Mouse (Mus musculus): Measurements from ENCODE around the gene Sod2.
"Not testable (repeated sequence)": the region's sequence is repeated elsewhere in the genome, so short reads cannot be mapped to it uniquely, and the experiment has no call there.

DNA sequence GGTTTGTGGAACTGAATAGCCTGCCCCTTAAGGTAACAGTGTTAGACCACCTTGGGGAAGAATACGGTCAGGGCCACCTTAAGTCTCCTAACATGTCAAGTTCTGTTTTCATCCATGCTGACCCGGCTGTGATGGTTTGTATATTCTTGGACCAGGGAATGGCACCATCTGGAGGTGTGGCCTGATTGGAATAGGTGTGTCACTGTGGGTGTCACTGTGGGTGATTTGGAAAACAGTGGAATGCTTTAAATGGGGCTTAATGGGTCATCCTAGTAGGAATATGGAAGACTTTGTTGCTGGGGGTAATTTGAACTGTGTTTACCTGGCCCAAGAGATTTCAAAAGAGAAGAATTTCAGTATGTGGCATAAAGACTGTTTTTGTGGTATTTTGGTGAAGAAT lies 2.2 kb upstream of the Sod2 start:
- not testable (repeated sequence) for TF ChIP-seq RAD21 (IDR thresholded peaks at IDR 0.05; ENCODE audit: low read depth, low read length); POLR2A (IDR thresholded peaks at IDR 0.05; ENCODE audit: control insufficient read depth in 1 of 2, insufficient read depth in 1 of 2, low read depth in 1 of 2, low read length in 2 of 2, poor library complexity in 1 of 2); JUND (IDR thresholded peaks at IDR 0.05; ENCODE audit: low read depth, low read length); MAZ (IDR thresholded peaks at IDR 0.05; ENCODE audit: low read depth, low read length); CTCF (IDR thresholded peaks at IDR 0.05 in 2 of 3, conservative IDR thresholded peaks at IDR 0.05 in 1 of 3; ENCODE audit: control insufficient read depth in 1 of 3, insufficient read depth in 1 of 3, low read depth in 2 of 3, low read length in 3 of 3, poor library complexity in 1 of 3, severe bottlenecking in 1 of 3)

All from MEL (cell line).